Mouse (Mus musculus) cerebellum, adult 9-10 months (tissue): ENCODE data around the gene Slc26a6.

Experiments
- DNase-seq: peaks from one replicate; pipeline ENCODE4 v3.0.0; 2022

The Slc26a6 gene

GRCm38 (mm10) chr9:108852976-108853375 lies at the start of gene Slc26a6:
Gene Slc26a6 (plus strand): TSS chr9:108853283.
- DNase-seq: no peak

GRCm38 (mm10) chr9:108805768-108806167 lies 47.3 kb upstream of the Slc26a6 start:
- no peak for DNase-seq

GRCm38 (mm10) chr9:108806379-108806778 lies 46.7 kb upstream of the Slc26a6 start:
- DNase-seq: no peak

- DNase-seq: peak; percentile 62
Observed at GRCm38 (mm10) chr9:108806831-108807230, 46.3 kb upstream of the Slc26a6 start.

- DNase-seq: no peak
Observed at GRCm38 (mm10) chr9:108807674-108808073, 45.4 kb upstream of the Slc26a6 start.

- peak; percentile 94 for DNase-seq
Observed at GRCm38 (mm10) chr9:108808163-108808665, 44.9 kb upstream of the Slc26a6 start, which contains the start of gene Nckipsd. Gene Nckipsd (plus strand): TSS chr9:108808368.

- DNase-seq: no peak
Observed at GRCm38 (mm10) chr9:108809188-108809587, 43.9 kb upstream of the Slc26a6 start.

- no peak for DNase-seq
Observed at GRCm38 (mm10) chr9:108809723-108810122, 43.4 kb upstream of the Slc26a6 start.

- no peak for DNase-seq
Observed at GRCm38 (mm10) chr9:108810516-108810915, 42.6 kb upstream of the Slc26a6 start.

GRCm38 (mm10) chr9:108815557-108815956 lies 37.5 kb upstream of the Slc26a6 start:
- no peak for DNase-seq

- peak; percentile 73 for DNase-seq
Observed at GRCm38 (mm10) chr9:108819495-108819894, 33.6 kb upstream of the Slc26a6 start.

- no peak for DNase-seq
Observed at GRCm38 (mm10) chr9:108820077-108820476, 33.0 kb upstream of the Slc26a6 start.

- DNase-seq: peak; percentile 67
Observed at GRCm38 (mm10) chr9:108824144-108824685, 28.9 kb upstream of the Slc26a6 start.

GRCm38 (mm10) chr9:108824755-108825413 lies 28.2 kb upstream of the Slc26a6 start:
- peak; percentile 100 for DNase-seq

- peak; percentile 93 for DNase-seq
Observed at GRCm38 (mm10) chr9:108825820-108826699, 27.0 kb upstream of the Slc26a6 start, which contains the start of gene Celsr3. Gene Celsr3 (plus strand): TSS chr9:108826320.

GRCm38 (mm10) chr9:108826700-108827340 lies 26.3 kb upstream of the Slc26a6 start:
- DNase-seq: peak; percentile 82

GRCm38 (mm10) chr9:108827454-108827853 lies 25.6 kb upstream of the Slc26a6 start:
- no peak for DNase-seq

GRCm38 (mm10) chr9:108827906-108828305 lies 25.2 kb upstream of the Slc26a6 start:
- peak; percentile 68 for DNase-seq

GRCm38 (mm10) chr9:108831637-108832036 lies 21.4 kb upstream of the Slc26a6 start:
- DNase-seq: no peak

GRCm38 (mm10) chr9:108832390-108833108 lies 20.5 kb upstream of the Slc26a6 start:
- peak; percentile 85 for DNase-seq

- peak; percentile 86 for DNase-seq
Observed at GRCm38 (mm10) chr9:108842989-108843388, 10.1 kb upstream of the Slc26a6 start.

GRCm38 (mm10) chr9:108845390-108845789 lies 7.7 kb upstream of the Slc26a6 start:
- DNase-seq: no peak
